Mouse (Mus musculus) small intestine, adult 2 months (tissue): ENCODE measurements around the gene Lrrc4b. TPM values are rescaled to one million over a fixed set of nuclear protein-coding genes. Genes with fewer than 3 reads are reported as not detected.
A peak's percentile ranks its signal among the peaks of the same experiment; 100 is the strongest.

Experiments
- H3K27ac ChIP-seq: fragments of 200-500 bp; 2 replicates; pipeline ENCODE4 v1.5.1; 2012; ENCODE audit warnings: low read depth, low read length, control low read depth, inconsistent platforms; ENCODE audit not compliant: insufficient read depth
- H3K27me3 ChIP-seq: fragments of 200-500 bp; 2 replicates; pipeline ENCODE4 v1.6.1; 2012; ENCODE audit warnings: mild to moderate bottlenecking, moderate library complexity, low read length, inconsistent platforms; ENCODE audit not compliant: control insufficient read depth, insufficient read depth
- H3K36me3 ChIP-seq: fragments of 200-500 bp; 2 replicates; pipeline ENCODE4 v1.6.1; 2012; ENCODE audit warnings: mild to moderate bottlenecking, low read length, control low read depth, inconsistent platforms; ENCODE audit not compliant: control insufficient read depth, insufficient read depth
- H3K4me1 ChIP-seq: fragments of 200-500 bp; 2 replicates; pipeline ENCODE4 v1.6.1; 2012; ENCODE audit warnings: low read length, inconsistent platforms, mixed read lengths; ENCODE audit not compliant: control insufficient read depth, insufficient read depth, insufficient read length
- H3K4me3 ChIP-seq: fragments of 200-500 bp; 2 replicates; pipeline ENCODE4 v1.5.1; 2012; ENCODE audit warnings: low read depth, mild to moderate bottlenecking, control low read depth, inconsistent platforms, low read length, moderate library complexity
- CTCF ChIP-seq: fragments of 200-500 bp; IDR thresholded peaks from 2 replicates; pipeline ENCODE4 v1.5.1; 2012; ENCODE audit warnings: low read depth, mild to moderate bottlenecking, control low read depth, inconsistent platforms, low read length, moderate library complexity, mixed read lengths; ENCODE audit not compliant: insufficient replicate concordance, insufficient read length; ENCODE audit errors: extremely low read depth
- POLR2A ChIP-seq: fragments of 200-500 bp; IDR thresholded peaks from 2 replicates; pipeline ENCODE4 v1.6.1; 2012; ENCODE audit warnings: low read depth, mild to moderate bottlenecking, control low read depth, inconsistent platforms, low read length, moderate library complexity
- WGBS: fragments of 180-500 bp; shearing (Covaris S2); methylation state at CpG from one replicate; pipeline ENCODE4 v1.1.7; 2018; 5-methylcytosine and 5-hydroxymethylcytosine counted together
- polyA plus RNA-seq: library from polyadenylated mRNA; depleted of rRNA; stranded (reverse); fragments of >200 nt; gene quantifications from 2 replicates; pipeline ENCODE4 v1.2.3, GENCODE M21; 2012

Gene Lrrc4b
- polyA plus RNA-seq, 1 experiment = 1.1 TPM

DNA sequence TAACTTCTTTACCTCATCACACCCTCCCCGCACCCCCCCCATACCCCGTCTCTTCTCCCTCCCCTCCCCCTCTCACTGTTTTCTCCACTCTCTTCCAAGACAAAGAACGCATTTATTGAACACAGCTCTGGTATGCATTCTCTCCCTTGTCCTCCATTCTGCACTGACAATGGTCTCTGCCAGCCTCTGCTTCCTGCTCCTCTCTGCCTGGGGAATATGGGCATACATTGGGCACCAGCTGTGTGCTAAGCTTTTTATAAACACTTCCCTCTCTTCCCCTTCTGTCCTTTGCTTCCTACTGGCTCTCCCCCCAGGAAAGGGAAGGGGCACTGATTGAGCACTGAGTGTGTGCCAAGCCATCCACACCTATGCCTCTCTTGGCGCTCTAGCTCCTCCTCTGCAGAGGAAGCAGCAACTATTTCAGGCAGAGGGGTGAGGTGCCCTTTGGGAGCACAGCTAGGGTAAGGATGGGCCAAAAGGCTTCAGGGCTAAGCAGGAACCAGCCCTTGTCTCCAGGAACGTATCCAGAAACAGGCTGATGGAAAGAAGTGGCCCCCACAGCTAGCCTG is 46.3 kb downstream of the Lrrc4b start:
- TF ChIP-seq POLR2A (no peak), CTCF (no peak)
- WGBS = 30% methylated on average over 5 of the region's 5 CpGs
- H3K27me3 ChIP-seq = 0 out of 2 replicates have a peak, but pooled peaks cover 2% of the 10 kb centered on the region
- no peaks in the 10 kb centered on the region; the same call in 1 of the 2 replicates for H3K36me3 ChIP-seq
- no peak overlapping the region for H3K27ac ChIP-seq
- no peak overlapping the region for H3K4me3 ChIP-seq
- H3K4me1 ChIP-seq = peaks cover 3% of the 10 kb centered on the region

- Histone ChIP-seq H3K27ac (no peak overlapping the region), H3K4me1 (no peaks in the 10 kb centered on the region), H3K27me3 (0 out of 2 replicates have a peak, but pooled peaks cover 2% of the 10 kb centered on the region), H3K4me3 (no peak overlapping the region), H3K36me3 (no peaks in the 10 kb centered on the region)
- 55% methylated on average over 3 of the region's 3 CpGs for WGBS
- TF ChIP-seq CTCF (no peak), POLR2A (no peak)
Observed at GRCm38 (mm10) chr7:44482836-44483435, 54.1 kb downstream of the Lrrc4b start.

DNA sequence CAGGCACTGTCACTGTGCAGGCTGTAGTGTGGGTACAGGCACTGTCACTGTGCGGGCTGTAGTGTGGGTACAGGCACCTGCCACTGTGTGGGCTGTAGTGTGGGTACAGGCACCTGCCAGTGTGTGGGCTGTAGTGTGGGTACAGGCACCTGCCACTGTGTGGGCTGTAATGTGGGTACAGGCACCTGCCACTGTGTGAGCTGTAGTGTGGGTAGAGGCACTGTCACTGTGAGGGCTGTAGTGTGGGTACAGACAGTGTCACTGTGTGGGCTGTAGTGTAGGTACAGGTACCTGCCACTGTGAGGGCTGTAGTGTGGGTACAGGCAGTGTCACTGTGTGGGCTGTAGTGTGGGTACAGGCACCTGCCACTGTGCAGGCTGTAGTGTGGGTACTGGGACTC is 55.3 kb downstream of the Lrrc4b start:
- Histone ChIP-seq H3K27me3 (0 out of 2 replicates have a peak, but pooled peaks cover 2% of the 10 kb centered on the region), H3K27ac (no peak overlapping the region), H3K36me3 (no peaks in the 10 kb centered on the region), H3K4me1 (no peaks in the 10 kb centered on the region), H3K4me3 (no peak overlapping the region)
- no peak for TF ChIP-seq CTCF
- TF ChIP-seq POLR2A = no peak
- 100% methylated on average over 1 of the region's 1 CpGs for WGBS

GRCm38 (mm10) chr7:44484841-44485571 is 56.2 kb downstream of the Lrrc4b start:
- TF ChIP-seq POLR2A (no peak), CTCF (peak; percentile 93; the same call in 1 of the 2 replicates)
- Histone ChIP-seq H3K4me3 (no peak overlapping the region), H3K36me3 (no peaks in the 10 kb centered on the region), H3K27ac (no peak overlapping the region), H3K4me1 (no peaks in the 10 kb centered on the region), H3K27me3 (no peaks in the 10 kb centered on the region)
- 33% methylated on average over 5 of the region's 5 CpGs for WGBS

DNA sequence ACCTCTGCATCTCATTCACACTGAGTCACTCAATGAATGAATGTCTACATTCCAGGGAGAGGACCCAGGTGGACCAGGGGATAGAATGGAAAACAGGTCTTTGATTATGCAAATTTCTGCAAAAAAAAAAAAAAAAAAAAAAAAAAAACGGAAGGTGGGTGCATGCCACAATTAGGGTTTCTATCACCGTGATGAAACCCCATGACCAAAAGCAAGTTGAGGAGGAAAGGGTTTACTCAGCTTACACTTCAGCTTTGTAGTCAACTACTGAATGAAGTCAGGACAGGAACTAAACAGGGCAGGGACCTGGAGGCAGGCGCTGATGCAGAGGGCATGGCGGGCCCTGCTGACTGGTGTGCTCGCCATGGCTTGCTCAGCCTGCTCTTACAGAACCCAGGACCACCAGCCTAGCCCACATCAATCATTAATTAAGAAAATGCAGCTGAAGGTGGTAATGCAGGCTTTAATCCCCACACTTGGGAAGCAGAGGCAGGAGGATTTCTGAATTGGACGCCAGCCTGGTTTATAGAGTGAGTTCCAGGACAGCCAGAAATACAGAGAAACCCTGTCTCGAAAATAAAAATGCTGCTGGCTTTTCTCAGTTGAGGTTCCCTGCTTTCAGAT is 56.9 kb downstream of the Lrrc4b start:
- no peak for TF ChIP-seq POLR2A
- TF ChIP-seq CTCF = no peak
- Histone ChIP-seq H3K36me3 (0 out of 2 replicates have a peak, but pooled peaks cover 4% of the 10 kb centered on the region), H3K27me3 (no peaks in the 10 kb centered on the region), H3K4me3 (no peak overlapping the region), H3K27ac (no peak overlapping the region), H3K4me1 (no peaks in the 10 kb centered on the region)
- 72% methylated on average over 7 of the region's 7 CpGs for WGBS

GRCm38 (mm10) chr7:44486927-44487575 is 58.2 kb downstream of the Lrrc4b start:
- H3K36me3 ChIP-seq = peaks cover 12% of the 10 kb centered on the region
- no peak overlapping the region for H3K4me3 ChIP-seq
- TF ChIP-seq POLR2A (no peak), CTCF (no peak)
- no peaks in the 10 kb centered on the region for H3K4me1 ChIP-seq
- H3K27me3 ChIP-seq = no peaks in the 10 kb centered on the region
- no peak overlapping the region for H3K27ac ChIP-seq
- WGBS = 74% methylated on average over 13 of the region's 13 CpGs
